Mouse (Mus musculus) ES-Bruce4 (cell line): Measurements from ENCODE around the gene Spi1.

Experiments used
- CTCF ChIP-seq: IDR thresholded peaks from one replicate; pipeline ENCODE4 v1.8.1; 2011; ENCODE audit warnings: low read depth, low read length
- POLR2A ChIP-seq: IDR thresholded peaks from one replicate; pipeline ENCODE4 v1.8.1; 2011; ENCODE audit warnings: low read length; ENCODE audit not compliant: insufficient read depth

DNA sequence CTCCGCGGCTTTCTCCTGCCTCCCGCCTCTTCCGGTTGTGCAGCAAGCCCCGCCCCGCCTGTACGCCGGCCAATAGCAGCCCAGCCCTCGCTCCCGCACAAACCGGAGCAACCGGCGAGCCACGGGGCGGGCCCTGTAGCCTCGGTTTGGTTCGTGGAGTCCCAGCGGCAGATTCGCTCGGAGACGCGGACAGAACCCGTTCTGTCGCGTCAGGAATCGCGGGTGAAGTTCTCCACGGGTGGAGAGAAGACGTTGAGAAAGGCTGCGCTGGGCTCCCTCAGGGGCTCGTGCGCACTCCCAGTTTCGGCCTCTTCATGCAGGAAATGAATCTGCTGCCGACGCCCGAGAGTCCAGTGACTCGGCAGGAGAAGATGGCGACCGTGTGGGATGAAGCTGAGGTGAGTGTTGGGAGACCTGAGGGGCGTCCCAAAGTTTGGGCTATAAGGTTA is 28.2 kb upstream of the Spi1 start, which contains the start of gene Psmc3:
- TF ChIP-seq CTCF (no peak), POLR2A (no peak)
